Mouse (Mus musculus) limb, embryonic 14.5 days (tissue): ENCODE measurements around the gene Rbl1. TPM values are rescaled to one million over a fixed set of nuclear protein-coding genes. Genes with fewer than 3 reads are reported as not detected.

Experiments
- ATAC-seq: fragments of 200-750 bp; cut with Nextera tagmentation; 2 replicates; pipeline ENCODE4 v1.8.0; 2017; ENCODE audit warnings: low read depth, moderate number of reproducible peaks, moderate TSS enrichment; ENCODE audit not compliant: low FRiP score
- DNase-seq: peaks from one replicate; pipeline ENCODE4 v3.0.0-alpha.2; 2015; ENCODE audit warnings: low spot score
- H3K27ac ChIP-seq: fragments of 300-500 bp; sonication (generic); replicated peaks from 2 replicates; pipeline ENCODE4 v1.5.1; 2014; ENCODE audit warnings: low read depth, mild to moderate bottlenecking, low read length, moderate library complexity, mixed read lengths
- H3K27me3 ChIP-seq: fragments of 300-500 bp; sonication (generic); 2 replicates; pipeline ENCODE4 v1.6.1; 2014; ENCODE audit warnings: low read length, mixed read lengths; ENCODE audit not compliant: control insufficient read depth, insufficient read depth
- H3K36me3 ChIP-seq: fragments of 300-500 bp; sonication (generic); 2 replicates; pipeline ENCODE4 v1.6.1; 2014; ENCODE audit warnings: mild to moderate bottlenecking, low read length, moderate library complexity, mixed read lengths; ENCODE audit not compliant: control insufficient read depth, insufficient read depth
- H3K4me1 ChIP-seq: fragments of 300-500 bp; sonication (generic); 2 replicates; pipeline ENCODE4 v1.6.1; 2014; ENCODE audit warnings: antibody characterized with exemption, low read length, mixed read lengths; ENCODE audit not compliant: control insufficient read depth, insufficient read depth
- H3K4me2 ChIP-seq: fragments of 300-500 bp; sonication (generic); replicated peaks from 2 replicates; pipeline ENCODE4 v1.6.1; 2014; ENCODE audit warnings: low read depth, mild to moderate bottlenecking, low read length, moderate library complexity; ENCODE audit not compliant: severe bottlenecking
- H3K4me3 ChIP-seq: fragments of 300-500 bp; sonication (generic); replicated peaks from 2 replicates; pipeline ENCODE4 v1.5.1; 2014; ENCODE audit warnings: low read length
- H3K9ac ChIP-seq: fragments of 300-500 bp; sonication (generic); 2 replicates; pipeline ENCODE4 v1.6.1; 2014; ENCODE audit warnings: mild to moderate bottlenecking, low read depth, low read length, moderate library complexity; ENCODE audit not compliant: severe bottlenecking
- H3K9me3 ChIP-seq: fragments of 300-500 bp; sonication (generic); 2 replicates; pipeline ENCODE4 v1.6.1; 2016; ENCODE audit warnings: low read length; ENCODE audit not compliant: control insufficient read depth
- POLR2A ChIP-seq: fragments of 200-500 bp; IDR thresholded peaks from 2 replicates; pipeline ENCODE4 v1.8.0; 2012; ENCODE audit warnings: inconsistent platforms, mild to moderate bottlenecking, moderate library complexity, borderline replicate concordance; ENCODE audit not compliant: insufficient read depth, insufficient read length; ENCODE audit errors: extremely low read depth
- WGBS: fragments of 180-500 bp; shearing (Covaris S2); extraction: QIAGEN DNeasy Blood & Tissue Kit; methylation state at CpG from one replicate; pipeline ENCODE4 v1.1.7; 2014; 5-methylcytosine and 5-hydroxymethylcytosine counted together
- polyA plus RNA-seq, 2 experiments: library from polyadenylated mRNA; depleted of rRNA in 1 of 2; stranded (reverse) in 1 of 2; unstranded in 1 of 2; fragments of >200 nt; fragmentation: Nextera tagmentation in 1 of 2; extraction: Ambion mirVana in 1 of 2; gene quantifications; 2 replicates each; pipeline versions ENCODE4 v1.2.1 to v1.2.3; 2012 to 2014

Rbl1 gene
- polyA plus RNA-seq, 2 experiments: 19.9 to 20.2 TPM

- DNase-seq: no peak
- H3K27me3 ChIP-seq: no peaks in the 10 kb centered on the region
- TF ChIP-seq POLR2A: no peak
- 84% methylated on average over 9 of the region's 9 CpGs for WGBS
- no peak overlapping the region for H3K9ac ChIP-seq
- H3K4me3 ChIP-seq: no peak overlapping the region
- H3K4me2 ChIP-seq: no peak overlapping the region
- H3K27ac ChIP-seq: no peak overlapping the region
- H3K36me3 ChIP-seq: no peaks in the 10 kb centered on the region
- no peak for ATAC-seq
- H3K9me3 ChIP-seq: no peaks in the 10 kb centered on the region
- peaks cover 5% of the 10 kb centered on the region for H3K4me1 ChIP-seq
These were observed 66.2 kb downstream of the Rbl1 start for GRCm38 (mm10) chr2:157137959-157138731.

DNA sequence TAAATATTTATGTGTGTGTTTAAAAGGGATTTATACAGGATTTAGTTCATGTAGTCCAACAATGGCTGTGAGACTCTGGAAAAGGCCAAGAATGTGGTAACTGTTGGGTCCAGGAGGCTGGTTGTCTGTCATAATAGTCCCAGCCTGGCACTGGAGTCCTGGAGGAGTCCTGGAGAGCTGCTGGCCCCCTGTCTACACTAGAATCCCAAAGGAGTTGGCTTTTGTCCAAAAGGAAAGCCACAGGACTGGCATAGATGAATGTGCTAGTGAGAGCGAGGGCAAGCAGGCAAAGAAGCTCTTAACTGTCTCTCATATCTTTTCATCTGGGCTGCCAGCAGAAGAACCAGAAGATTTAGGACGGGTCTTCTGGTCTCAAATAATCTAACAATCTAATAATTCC lies 67.7 kb downstream of the Rbl1 start:
- ATAC-seq (no peak), DNase-seq (no peak)
- no peaks in the 10 kb centered on the region for H3K27me3 ChIP-seq
- no peaks in the 10 kb centered on the region for H3K9me3 ChIP-seq
- H3K4me2 ChIP-seq: no peak overlapping the region
- TF ChIP-seq POLR2A: no peak
- H3K4me3 ChIP-seq: no peak overlapping the region
- WGBS: 86% methylated on average over 2 of the region's 2 CpGs
- H3K27ac ChIP-seq: no peak overlapping the region
- peaks cover 5% of the 10 kb centered on the region for H3K4me1 ChIP-seq
- H3K9ac ChIP-seq: no peak overlapping the region
- H3K36me3 ChIP-seq: no peaks in the 10 kb centered on the region

DNA sequence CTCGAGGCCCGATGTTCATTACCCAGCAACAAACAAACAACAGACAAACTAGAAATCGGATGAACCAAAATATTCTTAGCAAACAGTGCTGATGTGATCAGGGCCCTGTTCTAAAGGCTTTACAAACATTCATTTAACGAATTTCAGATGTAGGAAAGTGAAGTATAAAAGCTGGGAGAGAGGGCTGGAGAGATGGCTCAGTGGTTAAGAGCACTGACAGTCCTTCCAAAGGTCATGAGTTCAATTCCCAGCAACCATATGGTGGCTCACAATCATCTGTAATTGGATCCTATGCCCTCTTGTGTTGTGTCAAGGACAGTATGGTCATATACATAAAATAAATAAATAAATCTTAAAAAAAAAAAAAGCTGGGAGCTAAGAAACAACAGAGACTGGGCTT lies 68.2 kb downstream of the Rbl1 start:
- no peak for TF ChIP-seq POLR2A
- no peak for ATAC-seq

DNA sequence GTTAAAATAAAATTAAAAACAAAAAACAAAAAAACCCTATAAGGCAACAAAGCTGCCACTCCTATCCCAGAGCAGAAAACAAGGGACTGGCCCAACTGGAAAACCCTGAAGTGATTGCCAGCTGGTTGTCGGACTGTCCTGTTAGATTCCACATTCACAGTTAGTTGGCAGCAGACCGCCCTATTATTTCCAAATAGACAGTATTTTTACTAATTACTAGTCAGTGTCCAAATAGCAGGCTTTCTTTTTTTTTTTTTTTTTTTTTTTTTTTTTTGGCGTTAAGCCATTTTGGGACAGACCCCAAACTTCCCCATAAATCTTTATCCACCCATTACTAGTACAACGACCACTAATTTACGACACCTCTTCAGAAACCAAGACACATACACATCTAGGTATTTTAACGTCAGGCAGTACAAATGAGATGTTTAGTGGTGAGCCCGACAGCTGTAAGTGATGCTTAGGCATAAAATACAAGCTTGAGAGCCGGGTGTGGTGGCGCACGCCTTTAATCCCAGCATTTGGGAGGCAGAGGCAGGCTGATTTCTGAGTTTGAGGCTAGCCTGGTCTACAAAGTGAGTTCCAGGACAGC lies 68.7 kb downstream of the Rbl1 start:
- H3K4me2 ChIP-seq: peak overlapping the region; percentile 81
- no peak for TF ChIP-seq POLR2A
- H3K9me3 ChIP-seq: no peaks in the 10 kb centered on the region
- H3K4me1 ChIP-seq: peaks cover 5% of the 10 kb centered on the region
- 71% methylated on average over 10 of the region's 10 CpGs for WGBS
- peak overlapping the region; percentile 40; the same call in 1 of the 2 replicates for H3K27ac ChIP-seq
- no peaks in the 10 kb centered on the region for H3K36me3 ChIP-seq
- DNase-seq (peak; percentile 33), ATAC-seq (peak; percentile 16; the same call in 1 of the 2 replicates)
- H3K27me3 ChIP-seq: no peaks in the 10 kb centered on the region
- H3K9ac ChIP-seq: peak overlapping the region; percentile 69
- H3K4me3 ChIP-seq: peak overlapping the region; percentile 73

More for the DNA sequence above, 68.2 kb downstream of the Rbl1 start:
- Histone ChIP-seq H3K9ac (no peak overlapping the region), H3K4me1 (peaks cover 5% of the 10 kb centered on the region), H3K27ac (no peak overlapping the region), H3K4me2 (no peak overlapping the region), H3K27me3 (no peaks in the 10 kb centered on the region), H3K9me3 (no peaks in the 10 kb centered on the region), H3K36me3 (no peaks in the 10 kb centered on the region), H3K4me3 (no peak overlapping the region)
- 93% methylated on average over 4 of the region's 4 CpGs for WGBS
- DNase-seq: no peak

GRCm38 (mm10) chr2:157135014-157135413 lies 69.3 kb downstream of the Rbl1 start, which contains the start of gene Samhd1:
Gene Samhd1, minus strand, starts transcription at chr2:157135265.
- ATAC-seq: peak; percentile 93
- no peaks in the 10 kb centered on the region for H3K9me3 ChIP-seq
- H3K4me2 ChIP-seq: peak within 1 kb of the TSS; percentile 81
- H3K27me3 ChIP-seq: no peaks in the 10 kb centered on the region
- no peaks in the 10 kb centered on the region for H3K36me3 ChIP-seq
- H3K4me3 ChIP-seq: peak within 1 kb of the TSS; percentile 73
- TF ChIP-seq POLR2A: 0 out of 2 replicates have a peak, but pooled peaks have one; percentile 48
- DNase-seq: peak; percentile 92
- peak within 1 kb of the TSS; percentile 69 for H3K9ac ChIP-seq
- peaks cover 5% of the 10 kb centered on the region for H3K4me1 ChIP-seq
- WGBS: under 1% methylated on average over 32 of the region's 32 CpGs
- peak within 1 kb of the TSS; percentile 40 for H3K27ac ChIP-seq
